Mouse (Mus musculus) cerebellum, adult 2 months (tissue): ENCODE results near the gene Cox7a2.

ENCODE experiments used
- CTCF ChIP-seq: fragments of 200-500 bp; IDR thresholded peaks from 2 replicates; pipeline ENCODE4 v1.5.1; 2011; ENCODE audit warnings: low read depth, mild to moderate bottlenecking, control low read depth, low read length, moderate library complexity, borderline replicate concordance; ENCODE audit not compliant: insufficient read depth
- POLR2A ChIP-seq: fragments of 200-500 bp; IDR thresholded peaks from 2 replicates; pipeline ENCODE4 v1.6.1; 2011; ENCODE audit warnings: low read length, control low read depth, borderline replicate concordance; ENCODE audit not compliant: insufficient read depth

DNA sequence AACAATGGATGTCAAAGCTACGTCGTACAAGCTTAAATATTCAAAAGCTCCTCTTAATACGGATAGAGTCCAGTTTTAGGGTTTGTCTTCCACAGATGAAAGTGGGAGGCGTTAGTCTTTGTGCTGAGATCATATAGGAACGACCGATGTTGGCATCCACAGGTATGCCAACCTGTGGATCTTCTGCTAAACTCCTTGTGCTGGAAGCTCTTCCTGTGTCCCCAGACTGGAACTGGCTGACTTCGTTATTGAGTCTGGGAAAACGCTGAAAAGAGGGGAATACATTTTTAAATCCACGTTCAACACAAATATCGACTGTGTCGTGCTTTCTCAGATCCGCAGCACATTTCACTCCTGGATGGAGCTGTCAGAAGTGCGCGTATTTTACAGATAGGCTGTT is 398 bp upstream of the Cox7a2 start:
- TF ChIP-seq CTCF (no peak), POLR2A (no peak)
